Mouse (Mus musculus): ENCODE data around the gene Chmp1a. TPM values are rescaled to one million over a fixed set of nuclear protein-coding genes. Genes with fewer than 3 reads are reported as not detected.
"Not testable (repeated sequence)": the region's sequence is repeated elsewhere in the genome, so short reads cannot be mapped to it uniquely, and the experiment has no call there.

The Chmp1a gene
- total RNA-seq (2021): 10 to 100 TPM; 57.2 to 68.0 TPM
- long read RNA-seq, experiment 1, partial matches to known transcripts: 3 of 80 reads
- long read RNA-seq, experiment 1, other reads (novel, unspliced or antisense): 73 of 80 reads
- long read RNA-seq, experiment 2, partial matches to known transcripts: 4 of 74 reads
- long read RNA-seq, experiment 2, other reads (novel, unspliced or antisense): 67 of 74 reads

DNA sequence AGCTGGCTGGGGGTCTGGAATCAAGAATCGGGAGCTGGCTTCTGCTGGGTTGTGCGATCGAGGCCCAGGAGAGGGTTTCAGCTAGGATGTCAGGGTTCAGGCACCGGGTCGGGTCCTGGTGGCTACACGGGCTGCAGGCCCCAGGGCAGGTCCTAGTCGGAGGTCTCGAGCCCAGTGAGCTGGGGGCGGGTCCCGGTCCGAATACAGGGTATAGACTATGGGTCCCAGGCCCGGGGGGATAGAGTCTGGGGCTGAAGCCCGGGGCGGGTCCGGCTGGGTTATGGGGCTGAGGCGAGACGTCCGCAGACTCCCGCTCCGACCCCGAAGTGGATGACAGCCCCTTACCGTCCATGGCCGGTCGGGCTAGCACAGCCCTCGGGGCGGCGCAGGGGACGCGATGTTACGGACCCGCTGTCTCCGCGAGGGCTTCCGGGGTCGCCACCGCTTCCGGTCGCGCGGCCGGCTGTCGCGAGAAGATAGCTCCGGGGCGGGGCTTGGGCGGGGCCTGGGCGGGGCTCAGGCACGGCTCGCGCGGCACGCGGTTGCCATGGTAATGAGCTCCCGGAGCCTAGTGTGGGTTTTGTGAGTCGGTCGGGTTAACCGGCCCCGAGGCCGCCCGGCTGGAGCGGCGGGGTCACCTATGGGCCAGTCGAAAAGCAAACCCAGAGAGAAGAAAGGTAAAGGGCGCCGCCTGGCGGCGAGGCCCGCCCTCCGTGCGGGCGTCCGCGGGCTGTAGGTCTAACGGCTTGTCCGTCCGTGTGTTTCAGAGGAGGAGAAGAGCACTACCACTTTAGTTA lies at the start of gene Chmp1a, which contains the start of gene Spata33:
Chmp1a (minus strand) TSS at position 443 of the 797 bp plus-strand sequence.
Spata33 (plus strand) TSS at position 512 of the 797 bp plus-strand sequence.
- peak; percentile 81 for DNase-seq (ENCODE audit: low spot score)

DNA sequence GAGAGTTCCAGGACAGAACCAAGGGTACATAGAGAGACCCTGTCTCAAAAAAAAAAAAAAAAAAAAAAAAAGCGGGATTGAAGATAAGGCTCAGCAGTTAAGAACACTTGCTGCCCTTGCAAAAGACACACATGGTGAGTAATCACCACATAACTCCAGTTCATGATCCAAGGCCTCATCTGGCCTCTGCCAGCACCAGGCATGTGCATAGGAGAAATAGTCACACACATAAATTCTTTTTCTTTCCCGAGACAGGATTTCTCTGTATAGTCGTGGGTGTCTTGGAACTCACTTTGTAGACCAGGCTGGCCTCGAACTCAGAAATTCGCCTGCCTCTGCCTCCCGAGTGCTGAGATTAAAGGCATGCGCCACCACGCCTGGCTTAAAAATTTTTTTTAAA lies 45.0 kb upstream of the Chmp1a start:
- DNase-seq (ENCODE audit: low spot score): not testable (repeated sequence)

DNA sequence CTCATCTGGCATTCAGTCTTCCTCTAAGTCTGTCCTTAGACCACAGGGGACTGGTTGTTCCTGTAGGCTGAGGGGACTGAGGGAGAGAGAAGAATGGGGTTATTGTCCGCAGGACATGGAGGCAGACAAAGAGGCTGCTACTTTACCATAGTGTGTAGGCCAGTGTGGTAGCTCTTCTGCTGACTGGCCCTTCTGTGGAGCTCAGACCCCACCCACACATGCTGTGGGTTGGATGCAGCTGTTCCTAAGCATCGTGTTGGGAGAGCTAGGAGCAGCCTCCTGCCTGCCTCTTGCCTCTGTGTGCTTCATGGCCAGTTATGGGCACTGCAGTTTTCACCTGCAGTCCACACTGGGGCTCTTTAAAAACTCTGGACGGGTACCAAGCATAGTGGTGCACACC lies 44.6 kb upstream of the Chmp1a start:
- DNase-seq (ENCODE audit: low spot score): no peak

DNA sequence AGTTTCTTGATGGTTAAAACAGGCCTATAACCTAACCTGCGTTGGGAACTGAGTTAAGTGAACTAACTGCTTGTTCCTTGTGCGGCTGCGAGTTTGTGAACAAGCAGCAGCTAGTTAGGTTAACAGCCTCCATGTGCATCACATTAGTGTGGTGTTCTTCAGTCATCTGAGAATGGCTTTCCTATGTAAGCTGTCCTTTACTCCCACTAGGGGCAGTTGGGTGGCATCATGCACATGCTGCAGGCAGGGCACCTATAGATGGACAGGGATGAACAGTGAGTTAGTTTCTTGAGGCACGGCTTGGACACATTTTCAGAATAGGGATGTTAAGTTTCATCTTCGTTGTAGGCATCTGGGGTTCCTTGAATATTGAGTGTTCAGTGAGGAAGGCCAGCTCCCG lies 42.6 kb upstream of the Chmp1a start:
- no peak for DNase-seq (ENCODE audit: low spot score)

DNA sequence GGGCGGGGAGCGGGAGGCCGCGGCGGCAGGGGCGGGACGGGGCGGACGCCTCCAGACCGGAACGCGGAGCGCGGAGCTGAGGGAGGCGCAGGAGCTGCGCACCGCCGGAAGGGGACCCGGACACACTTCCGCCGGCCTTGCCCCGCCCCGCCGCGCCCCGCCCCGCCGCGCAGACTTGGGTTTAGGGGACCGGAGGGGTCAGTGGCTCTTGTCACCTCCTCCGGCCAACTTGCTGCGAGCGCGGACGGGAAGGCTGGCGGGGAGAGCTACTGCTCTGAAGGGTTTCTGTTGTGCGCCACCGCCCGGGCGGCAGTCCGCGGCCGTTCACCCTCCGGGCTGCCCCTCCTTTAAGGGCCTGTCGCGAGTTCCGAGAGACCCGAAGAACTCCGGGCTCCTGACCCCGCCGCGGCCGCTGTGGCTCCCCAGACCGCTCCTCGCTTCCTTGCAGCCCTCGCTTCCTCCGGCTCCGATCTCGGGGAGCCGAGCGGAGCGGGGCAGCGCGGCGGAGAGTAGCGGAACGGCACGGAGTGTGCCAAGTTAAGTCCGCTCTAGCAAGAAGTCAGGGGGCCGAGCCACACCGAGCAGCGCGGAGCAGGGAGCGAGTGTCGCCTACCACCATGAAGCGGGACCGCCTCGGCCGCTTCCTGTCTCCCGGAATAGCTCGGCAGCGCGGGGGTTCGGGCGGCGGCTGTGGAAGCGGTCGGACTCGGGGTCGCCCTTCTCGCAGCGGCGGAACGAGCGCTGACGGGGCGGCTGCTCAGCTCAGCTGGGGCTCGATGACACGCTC lies 41.7 kb upstream of the Chmp1a start, which contains the start of the genes Zfp276 and Vps9d1:
Zfp276 (plus strand) TSS at position 97 of the 787 bp plus-strand sequence.
Vps9d1 (minus strand) TSS at position 250 of the 787 bp plus-strand sequence.
- DNase-seq (ENCODE audit: low spot score): peak; percentile 81

DNA sequence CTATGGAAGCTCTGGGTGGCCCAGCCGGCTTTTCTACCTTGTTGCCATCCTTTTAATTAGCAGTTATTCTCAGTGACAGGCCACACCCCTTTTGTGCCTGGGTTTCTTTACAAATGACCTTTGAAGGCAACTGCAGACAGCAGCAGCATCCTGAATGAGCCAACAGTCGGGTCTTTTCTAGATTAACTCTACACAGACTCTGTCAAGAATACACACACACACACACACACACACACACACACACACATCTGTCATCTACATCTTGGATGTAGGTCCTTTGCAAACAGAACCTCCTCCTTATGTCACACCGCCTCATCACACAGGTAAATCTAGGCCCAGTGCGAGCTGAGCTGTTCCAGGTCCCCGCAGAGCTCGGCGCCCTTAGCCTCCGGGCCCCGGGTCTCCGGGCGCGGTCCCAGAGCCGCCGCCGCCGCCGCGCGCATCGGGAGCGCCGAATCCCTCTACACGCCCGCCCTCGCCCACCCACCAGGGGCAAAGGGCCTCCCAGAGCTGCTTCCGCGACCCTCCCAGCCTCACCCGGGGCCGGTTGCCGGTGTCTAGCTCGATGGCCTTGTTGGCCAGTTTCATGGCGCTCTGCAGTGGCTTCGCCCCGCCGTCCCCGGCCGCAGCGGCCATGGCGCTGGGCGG lies 41.0 kb upstream of the Chmp1a start:
- no peak for DNase-seq (ENCODE audit: low spot score)

DNA sequence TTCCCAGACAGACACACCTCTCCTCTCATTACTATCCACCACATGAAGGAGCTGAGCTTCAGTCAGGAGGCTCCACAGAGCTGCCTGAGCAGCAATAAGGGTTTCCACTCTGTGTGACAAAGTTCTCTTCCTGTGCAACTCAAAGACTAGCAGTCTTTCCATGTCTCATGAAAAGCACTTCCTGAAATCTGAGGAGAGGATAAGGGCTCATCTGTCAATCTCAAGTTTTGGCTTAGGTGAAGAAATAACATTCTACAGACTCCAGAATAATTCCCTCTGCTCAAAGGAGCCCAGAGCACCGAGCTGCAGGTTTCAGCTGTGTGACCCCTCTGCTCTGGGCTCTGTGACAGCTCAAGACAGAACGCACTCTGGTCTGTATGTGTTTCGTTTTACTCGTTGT lies 40.4 kb upstream of the Chmp1a start:
- no peak for DNase-seq (ENCODE audit: low spot score)

DNA sequence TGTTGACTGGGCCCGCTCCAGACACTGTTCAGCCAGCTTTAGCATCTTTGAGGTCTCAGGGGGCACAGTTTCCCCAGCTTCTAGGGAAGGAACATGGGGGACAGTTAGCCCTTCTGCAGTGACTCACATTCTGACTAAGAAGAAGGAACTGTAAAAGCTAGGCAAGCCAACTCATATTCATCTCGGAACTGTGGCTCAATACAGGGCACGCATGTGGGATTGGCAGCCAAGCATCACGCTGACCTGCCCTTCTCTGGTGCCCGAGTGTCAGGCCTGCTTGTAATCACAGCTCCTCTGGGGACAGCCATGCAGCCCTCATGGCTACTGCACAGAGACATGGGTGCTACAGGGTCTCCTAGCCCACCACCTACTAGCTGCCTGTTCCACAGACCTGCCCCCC lies 38.4 kb upstream of the Chmp1a start:
- DNase-seq (ENCODE audit: low spot score): no peak

DNA sequence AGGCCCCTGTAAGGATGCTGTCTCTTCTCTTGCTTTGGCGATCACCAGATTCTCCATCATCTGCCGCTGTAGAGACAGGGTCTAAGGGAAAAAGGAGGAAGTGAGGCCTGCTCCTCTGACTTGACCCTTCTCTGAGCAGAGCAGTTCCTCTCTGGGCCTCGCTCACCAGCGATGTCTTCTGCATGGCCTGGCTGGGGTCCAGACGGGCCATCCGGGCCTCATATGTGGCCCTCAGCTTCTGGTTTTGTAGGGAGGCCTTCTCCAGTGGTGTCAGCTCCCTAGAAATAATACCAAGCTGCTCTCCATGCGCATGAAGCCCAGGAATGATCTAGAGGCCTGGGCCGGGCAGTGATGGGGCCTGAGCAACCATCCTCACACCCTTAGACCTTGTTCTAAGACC lies 36.0 kb upstream of the Chmp1a start:
- no peak for DNase-seq (ENCODE audit: low spot score)

DNA sequence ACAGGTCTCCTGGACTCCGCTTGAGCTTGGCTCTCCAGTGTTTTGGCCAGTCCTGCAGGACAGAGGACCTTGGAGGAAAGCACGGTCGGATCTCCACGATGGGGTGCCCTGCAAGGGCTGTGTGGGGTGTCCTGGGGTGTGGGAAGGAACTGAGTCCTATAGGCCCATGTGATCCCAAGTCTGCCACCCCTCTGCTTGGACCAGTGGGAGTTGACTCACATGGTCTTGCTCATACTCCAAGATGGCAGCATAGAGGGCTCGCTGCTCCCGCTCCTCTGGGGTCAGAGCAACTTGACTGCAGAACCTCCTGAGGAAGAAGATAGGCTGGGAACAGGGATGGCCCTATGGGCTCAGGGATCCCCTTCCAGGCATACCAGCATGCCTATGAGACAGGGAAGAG lies 35.2 kb upstream of the Chmp1a start:
- no peak for DNase-seq (ENCODE audit: low spot score)

DNA sequence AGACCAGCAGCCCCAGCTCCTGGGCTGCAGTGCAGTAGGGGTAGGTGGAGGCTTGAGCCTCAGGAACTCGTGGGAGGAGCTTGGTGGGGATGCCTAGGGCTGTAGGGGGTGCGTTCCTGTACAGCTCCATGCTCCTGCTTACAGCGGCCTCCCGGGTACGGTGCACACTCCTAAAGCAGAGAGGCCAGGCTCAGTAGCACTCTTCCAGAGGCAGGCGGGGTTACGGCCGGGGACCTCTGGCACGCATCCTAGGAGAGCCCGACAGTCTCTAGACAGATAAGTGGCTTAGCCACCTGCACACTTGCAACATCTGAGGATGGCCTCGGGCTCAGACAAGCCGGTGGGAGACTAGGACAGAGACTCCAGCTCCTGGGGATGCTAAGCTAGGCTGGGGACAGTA lies 33.0 kb upstream of the Chmp1a start:
- DNase-seq (ENCODE audit: low spot score): no peak

DNA sequence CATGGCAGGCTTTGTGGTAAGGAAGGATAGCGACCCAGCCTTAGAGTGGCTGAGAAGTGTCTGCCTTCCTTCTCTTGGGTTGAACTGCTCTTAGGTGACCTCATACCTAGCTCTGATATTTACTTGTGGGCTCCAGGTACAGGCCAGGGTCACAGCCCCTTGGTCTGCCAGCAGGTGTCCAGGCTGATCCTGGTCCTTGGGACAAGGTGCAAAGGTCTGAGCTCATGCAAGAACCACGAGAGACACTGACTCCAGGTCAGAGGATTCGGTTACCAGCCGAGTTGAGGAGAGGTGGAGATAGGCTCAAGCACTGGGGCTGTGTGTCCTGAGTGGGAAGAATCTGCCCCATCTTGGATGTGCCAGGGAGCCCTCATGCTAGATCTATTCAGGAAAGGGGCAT lies 31.8 kb upstream of the Chmp1a start:
- DNase-seq (ENCODE audit: low spot score): no peak

DNA sequence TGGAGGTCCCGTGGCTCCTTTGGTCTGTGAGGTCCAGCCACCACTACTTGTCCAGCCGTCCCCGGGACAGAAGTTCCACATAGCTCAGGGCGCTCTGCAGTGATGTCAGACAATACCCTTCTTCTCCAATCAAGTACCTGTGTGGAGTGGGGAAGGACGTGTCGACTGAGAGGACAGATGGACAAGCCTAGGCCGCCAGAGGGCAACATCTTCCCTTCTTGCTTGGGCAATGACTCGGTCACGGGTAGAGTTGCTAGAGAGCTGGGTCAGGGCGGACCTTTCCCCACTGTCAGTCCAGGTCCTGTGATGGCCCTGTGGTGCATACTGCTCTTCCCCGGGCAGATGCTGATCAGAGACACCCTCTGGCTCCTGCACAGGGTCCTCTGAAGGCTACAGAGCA lies 30.5 kb upstream of the Chmp1a start:
- no peak for DNase-seq (ENCODE audit: low spot score)

DNA sequence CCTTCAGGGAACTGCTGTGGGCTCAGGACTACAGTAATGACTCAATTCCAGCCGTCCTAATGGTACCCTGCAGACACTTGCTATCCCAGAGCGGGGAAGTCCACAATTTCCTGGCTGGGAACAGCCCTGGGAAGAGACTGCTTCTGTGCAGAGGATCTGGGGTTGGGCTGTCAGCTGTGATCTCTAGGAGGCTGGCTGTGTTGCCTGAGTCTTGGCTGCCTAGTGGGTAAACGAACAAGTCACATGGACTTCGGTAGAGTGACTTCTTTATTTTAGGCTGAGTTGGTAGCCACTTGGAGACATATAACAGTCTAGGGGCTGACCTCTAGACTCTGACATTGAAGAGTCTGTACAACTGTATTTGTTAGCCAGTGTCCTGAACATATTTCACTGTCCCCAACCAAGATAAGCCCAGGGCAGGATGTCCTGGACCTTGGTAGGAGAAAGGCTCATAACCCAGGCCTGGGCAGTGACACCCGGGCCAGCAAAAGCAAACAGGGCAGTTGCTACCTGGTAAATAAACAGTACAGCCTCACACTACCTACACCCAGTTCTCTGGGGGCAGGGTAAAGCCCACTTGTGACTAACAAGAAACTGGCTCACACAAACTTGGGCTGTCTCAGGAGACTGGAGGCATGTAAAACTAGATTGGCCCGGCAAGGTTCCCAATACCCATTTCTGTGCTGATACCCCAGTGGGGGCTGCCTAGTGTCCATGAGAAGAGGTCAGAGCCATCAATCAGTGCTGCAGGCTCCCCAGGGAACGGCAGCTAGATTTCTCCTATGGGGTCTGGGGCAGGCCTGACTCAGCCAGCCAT lies 29.8 kb upstream of the Chmp1a start:
- DNase-seq (ENCODE audit: low spot score): no peak

DNA sequence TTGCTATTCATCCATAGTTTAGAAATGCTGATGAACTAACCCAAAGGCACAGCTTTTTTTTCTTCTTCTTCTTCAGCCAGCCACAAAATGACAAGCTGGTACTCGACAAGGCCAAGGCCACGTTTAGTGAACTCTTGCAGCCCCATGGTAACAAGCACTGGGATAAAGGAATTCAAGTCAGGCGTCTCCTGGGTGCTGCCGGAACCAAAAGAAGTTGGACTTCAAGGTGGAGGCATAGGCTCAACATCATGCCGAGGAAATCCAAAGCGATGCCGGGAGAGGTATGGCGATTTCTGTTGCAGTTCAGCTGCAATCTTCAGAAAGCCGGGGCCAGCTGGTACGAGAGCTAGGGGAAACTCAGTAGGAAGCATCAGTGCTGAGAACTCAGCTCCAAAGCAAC lies 26.8 kb upstream of the Chmp1a start:
- DNase-seq (ENCODE audit: low spot score): no peak

DNA sequence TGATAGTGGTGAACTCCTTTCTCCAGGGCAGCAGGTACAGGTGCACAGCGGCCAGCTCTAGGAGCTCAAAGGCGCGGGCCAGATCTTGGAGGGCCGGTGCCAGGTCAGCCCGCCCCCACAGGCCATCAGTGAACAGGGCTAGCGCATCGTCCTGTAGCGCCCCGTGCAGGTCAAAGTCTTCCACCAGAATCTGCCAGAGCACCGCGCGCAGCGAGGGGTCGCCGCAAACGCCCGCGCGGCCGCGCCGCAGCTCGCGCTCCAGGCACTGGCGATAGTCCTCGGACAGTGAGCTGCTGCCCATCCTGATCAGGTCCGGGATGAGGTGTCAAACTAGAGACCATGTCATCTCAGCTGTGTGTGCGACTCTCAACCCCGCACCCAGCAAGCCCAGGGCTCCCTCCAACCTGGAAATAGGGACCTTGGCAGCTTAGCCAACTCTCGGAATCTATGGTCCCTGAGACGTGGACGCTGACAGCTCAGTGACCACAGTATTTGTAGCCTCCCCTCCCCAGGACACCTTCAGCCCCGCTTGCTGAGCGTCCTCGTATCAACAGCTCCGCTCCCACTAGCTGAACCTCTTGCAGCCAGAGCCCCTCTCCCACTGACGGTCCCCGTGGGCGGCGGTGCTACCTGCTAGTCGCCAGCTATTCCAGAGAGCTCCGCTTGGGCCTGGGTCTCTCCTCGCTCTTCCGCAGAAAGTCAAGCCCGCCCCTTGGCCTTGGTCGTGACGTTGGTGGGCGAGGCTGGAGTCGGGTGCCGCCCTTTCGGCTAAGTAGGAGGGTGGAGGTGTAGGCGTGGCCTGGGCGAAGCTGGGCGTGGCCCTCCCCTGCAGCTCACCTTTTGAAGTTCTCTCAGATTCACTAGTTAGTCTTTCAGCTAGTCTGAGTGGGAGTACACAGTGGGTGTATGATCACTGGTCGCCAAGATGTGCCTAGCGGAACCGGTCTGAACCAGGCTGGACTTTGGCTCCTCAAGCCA lies 23.2 kb upstream of the Chmp1a start, which contains the start of gene Spata2l:
Spata2l (minus strand) TSS at position 714 of the 978 bp plus-strand sequence.
- peak; percentile 85 for DNase-seq (ENCODE audit: low spot score)

DNA sequence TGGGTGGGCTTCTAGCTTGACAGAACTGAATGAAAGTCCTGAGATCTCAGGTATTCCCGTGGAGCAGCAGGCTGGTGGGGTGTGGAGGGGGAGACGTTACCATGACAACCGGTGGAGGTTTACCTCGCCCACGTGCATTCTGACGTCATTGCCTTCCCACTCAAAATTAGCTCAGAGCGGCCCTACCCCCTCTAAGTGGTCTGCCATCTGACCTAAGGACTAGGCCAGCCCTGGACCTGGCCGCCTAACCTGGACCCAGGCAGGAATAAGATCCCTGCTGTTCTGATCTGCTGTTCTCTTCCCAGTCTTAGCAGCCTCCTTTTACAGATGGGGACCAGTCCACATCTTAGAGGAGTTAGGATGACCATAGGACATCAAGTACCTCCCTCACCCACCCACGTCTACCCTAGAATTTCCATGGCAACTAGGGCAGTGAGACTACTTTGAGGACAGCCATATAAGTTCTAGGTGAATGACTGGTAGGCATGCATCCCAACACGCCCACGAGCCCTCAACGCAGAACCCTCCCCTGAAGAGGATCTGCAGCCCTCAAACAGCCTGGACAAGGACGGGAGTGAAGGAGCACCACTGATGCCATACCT lies 22.5 kb upstream of the Chmp1a start:
- no peak for DNase-seq (ENCODE audit: low spot score)

DNA sequence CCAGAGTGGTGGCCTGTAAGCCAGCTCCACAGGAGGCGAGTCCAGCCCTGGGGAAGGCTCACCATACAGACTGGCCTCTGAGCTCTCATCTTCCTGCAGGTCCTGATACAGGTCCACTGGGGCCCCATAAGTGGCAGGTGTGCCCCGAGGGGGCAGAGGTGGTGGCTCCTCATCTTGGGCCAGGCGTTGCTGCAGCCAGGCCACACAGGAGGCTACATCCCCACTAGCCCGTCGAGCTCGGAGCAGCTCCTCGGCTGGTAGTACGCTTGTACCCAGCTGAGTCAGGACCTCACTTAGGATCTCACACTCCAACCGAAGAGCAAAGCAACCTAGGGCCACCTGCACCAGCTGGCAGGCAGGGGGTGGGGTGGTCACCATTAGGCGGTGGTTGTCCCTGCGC lies 21.2 kb upstream of the Chmp1a start:
- DNase-seq (ENCODE audit: low spot score): no peak

DNA sequence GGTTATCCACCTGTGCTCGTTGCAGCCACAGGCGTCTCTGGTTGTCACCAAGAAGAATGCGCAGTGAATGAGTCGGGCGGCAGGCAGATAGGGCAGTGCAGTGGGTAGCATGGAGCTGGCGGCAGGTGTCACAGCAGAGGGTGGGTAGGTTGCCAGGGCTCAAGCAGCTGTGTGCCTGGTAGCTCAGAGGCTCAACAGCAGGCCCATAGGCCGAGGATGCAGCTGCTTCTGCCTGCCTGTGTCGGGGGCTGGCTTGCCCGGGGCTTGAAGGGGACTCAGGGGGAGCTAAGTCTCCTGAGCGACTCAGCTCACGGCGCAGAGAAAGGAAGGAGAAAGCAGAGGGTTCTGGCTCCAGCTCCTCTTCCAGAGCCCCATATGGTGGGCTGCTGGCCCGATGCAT lies 20.7 kb upstream of the Chmp1a start:
- no peak for DNase-seq (ENCODE audit: low spot score)
